Mouse (Mus musculus) cortical plate, adult 2 months (tissue): Measurements from ENCODE around the gene Pdzrn3. TPM values are rescaled to one million over a fixed set of nuclear protein-coding genes. Genes with fewer than 3 reads are reported as not detected.

Source experiments
- H3K27ac ChIP-seq: fragments of 200-500 bp; 2 replicates; pipeline ENCODE4 v1.5.1; 2012; ENCODE audit warnings: low read length, control low read depth, inconsistent platforms; ENCODE audit not compliant: insufficient read depth
- H3K4me1 ChIP-seq: fragments of 200-500 bp; 2 replicates; pipeline ENCODE4 v1.6.1; 2011; ENCODE audit warnings: low read length; ENCODE audit not compliant: control insufficient read depth, insufficient read depth
- H3K4me3 ChIP-seq: fragments of 200-500 bp; 2 replicates; pipeline ENCODE4 v1.5.1; 2011; ENCODE audit warnings: mild to moderate bottlenecking, low read length, control low read depth; ENCODE audit not compliant: insufficient read depth
- CTCF ChIP-seq: fragments of 200-500 bp; IDR thresholded peaks from 2 replicates; pipeline ENCODE4 v1.5.1; 2011; ENCODE audit warnings: mild to moderate bottlenecking, control low read depth, low read length; ENCODE audit not compliant: insufficient read depth; ENCODE audit errors: extremely low read depth
- POLR2A ChIP-seq: fragments of 200-500 bp; IDR thresholded peaks from 2 replicates; pipeline ENCODE4 v1.6.1; 2011; ENCODE audit warnings: mild to moderate bottlenecking, low read length, control low read depth; ENCODE audit not compliant: insufficient read depth; ENCODE audit errors: extremely low read depth
- polyA plus RNA-seq: library from polyadenylated mRNA; depleted of rRNA; stranded (reverse); fragments of >200 nt; gene quantifications from 2 replicates; pipeline ENCODE4 v1.2.3, GENCODE M21; 2012

Gene Pdzrn3
- polyA plus RNA-seq, 1 experiment: 32.3 TPM

GRCm38 (mm10) chr6:101198943-101199298 lies 178.8 kb downstream of the Pdzrn3 start:
- H3K27ac ChIP-seq: no peak overlapping the region
- TF ChIP-seq CTCF (no peak), POLR2A (no peak)
- H3K4me3 ChIP-seq: peak overlapping the region; percentile 29
- H3K4me1 ChIP-seq: no peaks in the 10 kb centered on the region

DNA sequence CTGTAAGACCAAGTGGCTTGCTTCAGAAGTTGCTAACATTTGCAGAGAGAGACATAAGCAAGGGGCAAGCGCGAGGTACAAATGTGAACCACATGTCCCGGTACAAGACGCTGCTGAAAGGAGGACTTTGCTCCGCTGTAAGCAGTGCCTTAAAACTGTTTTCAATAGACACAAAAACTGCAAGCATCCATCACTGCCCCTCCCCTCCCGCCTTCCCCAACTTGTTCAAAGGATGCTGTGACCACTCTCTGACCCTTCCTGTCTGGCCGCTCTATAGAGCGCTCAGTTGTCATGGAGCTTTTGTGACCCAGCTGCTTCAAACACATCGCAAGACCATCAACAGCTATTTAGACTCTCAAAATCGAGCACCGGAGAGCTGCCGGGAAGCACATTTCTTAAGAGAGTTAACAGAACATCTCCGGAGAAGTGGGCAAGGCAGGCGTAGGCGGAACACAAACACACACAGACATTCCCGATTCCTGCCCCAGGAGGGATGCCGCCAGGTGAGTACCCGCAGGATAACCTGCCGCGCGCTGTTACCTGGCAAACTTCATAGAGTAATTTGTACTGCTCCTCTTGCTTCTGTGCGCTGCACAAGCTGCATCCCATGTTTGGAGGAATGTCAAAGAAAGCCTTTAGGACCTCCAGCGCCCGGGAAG lies 179.3 kb downstream of the Pdzrn3 start:
- TF ChIP-seq CTCF (no peak), POLR2A (no peak)
- Histone ChIP-seq H3K4me3 (peak overlapping the region; percentile 29), H3K27ac (no peak overlapping the region)

GRCm38 (mm10) chr6:101197642-101198041 lies 180.1 kb downstream of the Pdzrn3 start:
- peak; percentile 88 for TF ChIP-seq CTCF
- TF ChIP-seq POLR2A: no peak
- no peak overlapping the region; the same call in 1 of the 2 replicates for H3K4me3 ChIP-seq
- peaks cover 1% of the 10 kb centered on the region; the same call in 1 of the 2 replicates for H3K4me1 ChIP-seq
- H3K27ac ChIP-seq: no peak overlapping the region

More for the DNA sequence above, 179.3 kb downstream of the Pdzrn3 start:
- H3K4me1 ChIP-seq: peaks cover under 1% of the 10 kb centered on the region; the same call in 1 of the 2 replicates

GRCm38 (mm10) chr6:101195891-101196290 lies 181.8 kb downstream of the Pdzrn3 start:
- peaks cover 4% of the 10 kb centered on the region for H3K4me1 ChIP-seq
- H3K4me3 ChIP-seq: no peak overlapping the region
- no peak overlapping the region for H3K27ac ChIP-seq
- no peak for TF ChIP-seq POLR2A
- no peak for TF ChIP-seq CTCF

DNA sequence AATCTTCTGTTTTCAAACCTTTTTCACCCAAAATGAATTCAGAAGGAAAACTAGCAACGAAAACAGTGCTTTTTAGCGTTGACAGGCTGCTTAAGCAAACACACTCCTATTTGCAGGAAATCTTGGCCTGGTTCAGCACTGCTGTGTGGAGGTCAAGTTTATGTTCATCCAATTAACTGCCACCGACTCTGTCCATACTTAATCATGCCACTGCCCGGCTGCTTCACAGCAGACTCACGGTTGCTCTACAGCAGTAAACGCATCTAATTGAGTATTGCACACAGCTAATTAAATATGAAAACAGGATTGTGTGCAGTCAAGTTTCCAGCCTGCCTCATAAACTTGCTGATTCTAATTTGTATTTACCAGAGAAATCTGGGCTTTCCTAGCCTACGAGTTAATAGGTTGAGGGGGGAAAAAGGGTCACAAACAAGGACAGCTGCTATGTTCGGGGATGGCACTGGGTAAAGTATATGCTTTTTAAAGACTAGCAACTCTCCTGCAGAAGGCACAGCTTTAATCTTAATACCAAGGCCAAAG lies 183.2 kb downstream of the Pdzrn3 start:
- no peak overlapping the region for H3K4me3 ChIP-seq
- TF ChIP-seq CTCF: no peak
- no peak for TF ChIP-seq POLR2A
- peaks cover 4% of the 10 kb centered on the region for H3K4me1 ChIP-seq
- no peak overlapping the region for H3K27ac ChIP-seq

- H3K27ac ChIP-seq: no peak overlapping the region
- no peak overlapping the region for H3K4me3 ChIP-seq
- TF ChIP-seq CTCF (no peak), POLR2A (no peak)
- H3K4me1 ChIP-seq: peaks cover 8% of the 10 kb centered on the region
Measured at GRCm38 (mm10) chr6:101191576-101191975, 186.1 kb downstream of the Pdzrn3 start.

DNA sequence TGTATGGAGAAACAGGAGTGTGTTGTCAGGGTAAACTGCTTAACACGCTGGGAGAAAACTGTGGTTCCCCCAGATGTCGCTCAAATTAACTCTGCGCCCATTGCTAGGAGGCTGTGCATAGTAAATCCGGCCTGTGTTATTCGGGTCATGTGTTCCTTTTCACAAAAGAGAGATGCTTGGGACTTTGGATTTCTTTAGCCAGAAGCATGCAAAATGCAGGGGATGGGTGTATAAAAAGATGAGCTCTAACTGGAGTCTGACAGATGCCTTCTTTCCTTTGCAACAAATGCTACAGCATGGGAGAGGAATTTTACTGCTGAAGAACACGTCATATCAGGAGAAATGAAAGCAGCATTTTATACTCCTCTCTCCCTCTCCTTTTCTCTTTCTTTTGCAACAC lies 190.4 kb downstream of the Pdzrn3 start:
- no peak overlapping the region for H3K4me3 ChIP-seq
- TF ChIP-seq POLR2A (no peak), CTCF (no peak)
- H3K4me1 ChIP-seq: peaks cover 7% of the 10 kb centered on the region
- no peak overlapping the region for H3K27ac ChIP-seq

DNA sequence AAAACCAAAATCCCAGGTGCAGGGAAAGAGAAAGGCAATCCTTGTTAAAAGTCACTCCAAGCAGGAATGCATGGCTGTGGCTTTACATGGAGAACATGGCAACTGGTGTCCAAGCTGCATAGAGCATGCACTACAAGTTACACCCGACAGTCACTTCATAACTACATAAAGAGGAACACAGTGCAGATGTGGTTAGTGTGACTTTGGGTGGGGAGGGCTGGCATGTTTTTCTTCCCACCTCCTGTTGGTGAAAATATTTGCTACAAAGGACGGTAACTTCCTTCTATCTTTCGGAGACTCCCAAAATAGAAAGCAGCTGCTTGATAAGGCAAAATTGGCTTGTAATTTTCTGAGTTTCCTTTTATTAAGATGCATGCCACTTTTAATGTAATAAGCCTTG lies 190.8 kb downstream of the Pdzrn3 start:
- no peak overlapping the region for H3K4me3 ChIP-seq
- no peak for TF ChIP-seq POLR2A
- no peak for TF ChIP-seq CTCF
- peaks cover 7% of the 10 kb centered on the region for H3K4me1 ChIP-seq
- H3K27ac ChIP-seq: no peak overlapping the region

DNA sequence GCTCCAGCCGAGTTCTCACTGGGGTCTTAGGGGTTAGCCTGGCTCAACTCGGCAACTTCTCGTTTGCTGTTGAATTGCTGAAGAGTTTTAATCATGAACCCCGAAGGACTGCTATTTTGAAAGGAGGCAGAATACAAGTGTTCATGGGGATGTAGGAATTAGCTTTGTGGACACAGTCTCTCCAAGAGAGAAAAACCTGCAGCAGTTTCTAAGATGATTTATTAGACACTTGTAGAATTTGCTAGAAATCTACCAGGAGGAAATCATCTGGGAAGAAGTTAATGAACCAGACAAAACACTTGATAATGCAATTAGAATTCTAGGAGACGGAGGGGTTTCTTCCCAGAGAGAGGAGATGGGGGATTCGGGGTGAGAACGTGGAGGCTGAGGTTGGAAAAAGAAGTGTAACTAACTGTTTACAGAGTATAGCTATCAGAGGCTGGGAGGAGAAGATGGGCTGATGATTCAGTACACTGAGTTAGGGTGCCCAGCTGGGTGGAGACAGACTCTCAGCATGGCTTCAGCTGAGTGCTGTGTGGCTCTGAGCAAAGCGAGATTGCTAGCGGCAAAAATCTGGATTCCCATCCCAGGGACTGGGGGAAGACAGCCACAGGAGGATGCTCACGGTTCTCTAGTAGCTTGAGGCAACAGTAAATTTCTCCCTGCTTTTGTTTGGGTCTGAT lies 193.5 kb downstream of the Pdzrn3 start:
- no peak overlapping the region for H3K27ac ChIP-seq
- no peak for TF ChIP-seq CTCF
- TF ChIP-seq POLR2A: no peak
- no peak overlapping the region for H3K4me3 ChIP-seq
- peaks cover 5% of the 10 kb centered on the region for H3K4me1 ChIP-seq

DNA sequence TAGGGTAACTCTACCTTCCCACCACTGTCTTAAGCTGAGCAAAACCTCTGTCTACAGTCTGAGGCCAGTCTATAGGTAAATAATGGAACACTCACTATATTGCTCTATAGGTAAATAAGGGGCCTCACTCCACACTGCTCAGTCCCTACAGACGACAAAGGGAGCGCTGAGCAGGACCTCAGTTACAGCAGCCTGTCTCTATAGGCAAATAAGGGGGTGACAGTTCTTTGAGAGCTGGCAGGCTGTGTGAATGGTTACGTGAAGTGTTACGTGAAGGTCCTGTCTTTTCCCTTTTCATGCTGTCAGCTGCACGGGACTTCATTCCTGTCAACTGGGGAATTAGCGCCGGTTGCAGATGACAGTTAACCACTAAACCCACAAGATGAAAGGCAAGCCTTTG lies 207.0 kb downstream of the Pdzrn3 start:
- peaks cover 4% of the 10 kb centered on the region for H3K4me1 ChIP-seq
- no peak overlapping the region for H3K27ac ChIP-seq
- H3K4me3 ChIP-seq: no peak overlapping the region
- TF ChIP-seq CTCF: no peak
